Mouse (Mus musculus): ENCODE measurements around the gene Phf21a. TPM values are rescaled to one million over a fixed set of nuclear protein-coding genes. Genes with fewer than 3 reads are reported as not detected.

The Phf21a gene
- polyA plus RNA-seq (2014; fragmentation: Illumina TruSeq; extraction: RNeasy Lipid Tissue Mini Kit (QIAGEN cat#74804); ENCODE audit: low read depth, low replicate concordance): 19.4 TPM

DNA sequence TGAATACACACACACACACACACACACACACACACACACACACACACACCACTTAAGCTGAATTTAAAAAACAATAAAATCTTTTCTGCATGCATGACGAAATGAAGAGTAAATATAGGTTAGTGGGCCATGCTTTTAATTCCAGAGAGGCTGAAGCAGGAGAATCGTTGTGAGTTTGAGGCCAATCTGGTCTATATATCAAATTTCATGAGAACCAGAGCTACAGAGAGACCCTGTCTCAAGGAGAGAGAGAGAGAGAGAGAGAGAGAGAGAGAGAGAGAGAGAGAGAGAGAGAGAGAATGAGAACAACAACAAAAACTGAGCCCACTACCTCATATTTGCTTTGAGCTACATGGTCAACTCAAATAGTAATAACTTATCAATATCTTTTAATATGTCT, at the start of gene Phf21a:
Phf21a (plus strand) TSS at position 301 of the 400 bp plus-strand sequence.

DNA sequence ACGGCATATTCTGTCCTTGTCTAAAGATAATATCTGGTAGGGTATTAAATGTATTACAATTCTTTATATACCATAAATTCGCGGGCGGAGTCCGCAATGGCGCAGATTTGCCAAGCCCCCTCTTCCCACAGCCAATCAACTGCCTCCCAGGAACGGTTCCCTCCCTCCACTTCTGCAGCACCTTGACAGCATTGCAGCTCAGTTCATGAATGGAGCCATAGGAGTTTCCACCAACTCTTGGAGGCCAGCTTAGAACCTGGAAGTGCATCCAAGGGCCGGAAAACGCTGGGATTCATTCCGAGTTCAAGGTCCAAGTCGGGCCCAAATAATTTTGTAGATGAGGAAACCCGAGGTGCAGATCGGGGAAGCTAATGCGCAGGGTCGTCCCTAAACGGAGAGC, 281.6 kb downstream of the Phf21a start, which contains the start of the genes Pex16 and Large2:
Pex16 (plus strand) TSS at position 163 of the 400 bp plus-strand sequence.
Large2 (minus strand) TSS at position 356 of the 400 bp plus-strand sequence.

DNA sequence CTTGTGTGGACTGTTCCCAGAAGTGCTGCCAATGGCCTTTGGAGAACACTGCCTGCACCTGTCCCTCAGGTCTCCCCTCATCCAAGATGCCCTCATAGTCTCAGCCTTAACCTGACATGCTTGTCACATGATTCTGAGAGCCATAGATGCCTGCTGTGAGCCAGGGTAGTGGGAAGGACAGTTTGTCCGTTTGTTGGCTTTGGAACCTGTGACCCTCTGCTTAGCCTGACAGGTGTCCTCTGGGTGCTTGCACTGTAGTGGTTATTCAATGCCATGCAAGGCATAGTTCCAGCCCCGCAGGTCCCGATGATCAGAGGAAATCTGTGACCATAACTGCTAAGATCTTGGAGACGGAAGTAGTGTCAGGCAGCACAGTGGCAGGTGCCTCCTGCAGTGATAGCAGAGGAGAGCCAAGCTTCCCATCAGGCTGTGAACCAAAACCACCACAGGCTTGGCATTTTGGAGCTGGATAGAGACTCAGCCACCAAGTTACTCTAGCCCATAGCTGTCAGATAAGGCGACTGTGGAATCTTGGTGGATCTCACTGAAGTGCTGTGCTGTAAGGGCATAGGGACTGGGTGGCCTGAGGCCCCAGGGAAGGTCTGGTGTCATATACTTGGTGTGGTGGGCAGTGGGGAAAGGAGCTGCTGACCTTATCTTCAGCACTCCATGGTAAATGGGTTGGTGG, 289.1 kb downstream of the Phf21a start, which contains the start of gene 1700029I15Rik:
1700029I15Rik (plus strand) TSS at position 638 of the 688 bp plus-strand sequence.

DNA sequence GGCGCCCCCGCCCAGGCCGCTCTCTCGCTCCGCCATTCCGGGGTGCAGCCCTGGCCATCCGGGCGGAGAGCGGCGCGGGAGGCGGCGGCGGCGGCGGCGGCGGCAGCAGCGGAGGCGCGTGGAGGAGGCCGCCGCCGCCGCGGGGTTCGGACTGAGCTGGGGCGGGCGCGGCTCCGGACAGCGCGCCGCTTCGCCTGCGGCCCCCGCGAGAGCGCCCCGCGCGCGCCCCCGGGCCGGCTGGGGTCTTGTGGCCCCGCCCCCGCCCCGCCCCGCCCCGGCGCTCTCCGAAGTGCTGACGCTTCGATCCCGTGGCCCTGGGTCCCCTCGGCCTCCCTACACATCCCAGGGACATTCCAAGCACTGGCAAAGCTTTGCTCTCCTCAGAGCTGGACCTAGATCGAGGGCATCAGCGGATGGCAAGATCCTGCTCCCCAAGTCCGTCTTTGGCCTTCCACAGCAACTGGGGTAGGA, 308.2 kb downstream of the Phf21a start, which contains the start of gene Mapk8ip1:
Mapk8ip1 (minus strand) TSS at position 173 of the 471 bp plus-strand sequence.

Other genes starting within 250 kb of the Phf21a start
- gene Chrm4, start 165.9 kb upstream of the Phf21a start, polyA plus RNA-seq (2014; fragmentation: Illumina TruSeq; extraction: RNeasy Lipid Tissue Mini Kit (QIAGEN cat#74804); ENCODE audit: low read depth, low replicate concordance): not detected
- 6.4 TPM for gene Mdk, start 160.8 kb upstream of the Phf21a start, polyA plus RNA-seq (2014; fragmentation: Illumina TruSeq; extraction: RNeasy Lipid Tissue Mini Kit (QIAGEN cat#74804); ENCODE audit: low read depth, low replicate concordance)
- gene Gm9821, start 147.4 kb upstream of the Phf21a start, polyA plus RNA-seq (2014; fragmentation: Illumina TruSeq; extraction: RNeasy Lipid Tissue Mini Kit (QIAGEN cat#74804); ENCODE audit: low read depth, low replicate concordance): not detected
- gene Dgkz, start 117.3 kb upstream of the Phf21a start, polyA plus RNA-seq (2014; fragmentation: Illumina TruSeq; extraction: RNeasy Lipid Tissue Mini Kit (QIAGEN cat#74804); ENCODE audit: low read depth, low replicate concordance): 69.5 TPM
- gene Creb3l1, start 68.6 kb upstream of the Phf21a start, polyA plus RNA-seq (2014; fragmentation: Illumina TruSeq; extraction: RNeasy Lipid Tissue Mini Kit (QIAGEN cat#74804); ENCODE audit: low read depth, low replicate concordance): 6.6 TPM